Mouse (Mus musculus) v-Abl transformed pro-B cells (cell line): ENCODE results near the gene Lemd1.

ENCODE experiments used
- in situ Hi-C, 2 experiments: fragments of 400-800 bp; cut with MboI; formaldehyde crosslinking; loops; one replicate each; pipeline ENCODE4 v1.15.1; 2025; ENCODE audit not compliant: unreplicated experiment in 2 of 2

The Lemd1 gene

GRCm38 (mm10) chr1:132191093-132191785 is at the start of gene Lemd1, which contains the start of gene AC124108.1:
Gene Lemd1 (plus strand): TSS chr1:132191431.
Gene AC124108.1 (plus strand): TSS chr1:132191457.
- in situ Hi-C loops = no loop called here

GRCm38 (mm10) chr1:132141753-132142152 is 49.5 kb upstream of the Lemd1 start:
- in situ Hi-C loops = no loop called here

GRCm38 (mm10) chr1:132143079-132143478 is 48.2 kb upstream of the Lemd1 start:
- in situ Hi-C loops = no loop called here

- in situ Hi-C loops = no loop called here
These were observed 47.5 kb upstream of the Lemd1 start for GRCm38 (mm10) chr1:132143730-132144129.

- in situ Hi-C loops = no loop called here
These were observed 47.0 kb upstream of the Lemd1 start for GRCm38 (mm10) chr1:132144223-132144622.

GRCm38 (mm10) chr1:132144837-132145236 is 46.4 kb upstream of the Lemd1 start:
- in situ Hi-C loops = no loop called here

- in situ Hi-C loops = no loop called here
These were observed 45.1 kb upstream of the Lemd1 start for GRCm38 (mm10) chr1:132145973-132146685.

GRCm38 (mm10) chr1:132149410-132149809 is 41.8 kb upstream of the Lemd1 start:
- in situ Hi-C loops = no loop called here

- in situ Hi-C loops = no loop called here
These were observed 41.1 kb upstream of the Lemd1 start for GRCm38 (mm10) chr1:132150171-132150570.

GRCm38 (mm10) chr1:132150817-132151601 is 40.2 kb upstream of the Lemd1 start:
- in situ Hi-C loops = no loop called here

- in situ Hi-C loops = no loop called here
These were observed 39.3 kb upstream of the Lemd1 start for GRCm38 (mm10) chr1:132151908-132152307.

- in situ Hi-C loops = no loop called here
These were observed 38.0 kb upstream of the Lemd1 start for GRCm38 (mm10) chr1:132153086-132153690.

GRCm38 (mm10) chr1:132153691-132154090 is 37.5 kb upstream of the Lemd1 start:
- in situ Hi-C loops = no loop called here

- in situ Hi-C loops = loop anchor here (5.0 kb wide), 2 partner anchors 33 to 202 kb away; no protein-coding TSS in a partner anchor
These were observed 35.5 kb upstream of the Lemd1 start for GRCm38 (mm10) chr1:132155737-132156136.

GRCm38 (mm10) chr1:132157016-132157781 is 34.0 kb upstream of the Lemd1 start:
- in situ Hi-C loops = loop anchor here (5.0 kb wide), 2 partner anchors 35 to 200 kb away; no protein-coding TSS in a partner anchor

- in situ Hi-C loops = loop anchor here (5.0 kb wide), 2 partner anchors 36 to 199 kb away; no protein-coding TSS in a partner anchor
These were observed 33.4 kb upstream of the Lemd1 start for GRCm38 (mm10) chr1:132157808-132158207.

- in situ Hi-C loops = loop anchor here (5.0 kb wide), 2 partner anchors 36 to 199 kb away; no protein-coding TSS in a partner anchor
These were observed 32.5 kb upstream of the Lemd1 start for GRCm38 (mm10) chr1:132158741-132159140.

- in situ Hi-C loops = loop anchor here (5.0 to 10.0 kb wide), 3 partner anchors 37 to 198 kb away; no protein-coding TSS in a partner anchor
These were observed 31.6 kb upstream of the Lemd1 start for GRCm38 (mm10) chr1:132159681-132160080.

GRCm38 (mm10) chr1:132161211-132161880 is 29.9 kb upstream of the Lemd1 start:
- in situ Hi-C loops = loop anchor here in 1 of 2 experiments (10.0 kb wide), 1 partner anchor 73 kb away; no protein-coding TSS in a partner anchor
